Mouse (Mus musculus): ENCODE results near the gene 2010111I01Rik.
"Not testable (repeated sequence)": the region's sequence is repeated elsewhere in the genome, so short reads cannot be mapped to it uniquely, and the experiment has no call there.

Gene 2010111I01Rik

GRCm38 (mm10) chr13:62964640-62965311, at the start of gene 2010111I01Rik:
TSS of gene 2010111I01Rik (plus strand) at chr13:62964893.
- Histone ChIP-seq H3K36me3 (ENCODE audit: control insufficient read depth, insufficient read depth, low read length, poor library complexity, severe bottlenecking) (no peaks in the 10 kb centered on the region), H3K27me3 (ENCODE audit: control insufficient read depth, insufficient read depth, low read length, poor library complexity, severe bottlenecking) (no peaks in the 10 kb centered on the region)
- DNase-seq (ENCODE audit: low read depth, low spot score), result peak; percentile 99

GRCm38 (mm10) chr13:62916675-62917074, 48.0 kb upstream of the 2010111I01Rik start:
- DNase-seq (ENCODE audit: low read depth, low spot score), result no peak
- Histone ChIP-seq H3K36me3 (ENCODE audit: control insufficient read depth, insufficient read depth, low read length, poor library complexity, severe bottlenecking) (no peaks in the 10 kb centered on the region), H3K27me3 (ENCODE audit: control insufficient read depth, insufficient read depth, low read length, poor library complexity, severe bottlenecking) (no peaks in the 10 kb centered on the region)

- DNase-seq (ENCODE audit: low read depth, low spot score), result no peak
- Histone ChIP-seq H3K36me3 (ENCODE audit: control insufficient read depth, insufficient read depth, low read length, poor library complexity, severe bottlenecking) (no peaks in the 10 kb centered on the region), H3K27me3 (ENCODE audit: control insufficient read depth, insufficient read depth, low read length, poor library complexity, severe bottlenecking) (no peaks in the 10 kb centered on the region)
These were observed 47.1 kb upstream of the 2010111I01Rik start for GRCm38 (mm10) chr13:62917416-62918110.

GRCm38 (mm10) chr13:62919647-62920341, 44.9 kb upstream of the 2010111I01Rik start:
- DNase-seq (ENCODE audit: low read depth, low spot score), result peak; percentile 78
- Histone ChIP-seq H3K36me3 (ENCODE audit: control insufficient read depth, insufficient read depth, low read length, poor library complexity, severe bottlenecking) (no peaks in the 10 kb centered on the region), H3K27me3 (ENCODE audit: control insufficient read depth, insufficient read depth, low read length, poor library complexity, severe bottlenecking) (no peaks in the 10 kb centered on the region)

- no peak for DNase-seq (ENCODE audit: low read depth, low spot score)
- H3K27me3 ChIP-seq (ENCODE audit: control insufficient read depth, insufficient read depth, low read length, poor library complexity, severe bottlenecking), result no peaks in the 10 kb centered on the region
- H3K36me3 ChIP-seq (ENCODE audit: control insufficient read depth, insufficient read depth, low read length, poor library complexity, severe bottlenecking), result no peaks in the 10 kb centered on the region
These were observed 42.0 kb upstream of the 2010111I01Rik start for GRCm38 (mm10) chr13:62922645-62923044.

GRCm38 (mm10) chr13:62923182-62923581, 41.5 kb upstream of the 2010111I01Rik start:
- no peak for DNase-seq (ENCODE audit: low read depth, low spot score)
- no peaks in the 10 kb centered on the region for H3K36me3 ChIP-seq (ENCODE audit: control insufficient read depth, insufficient read depth, low read length, poor library complexity, severe bottlenecking)

GRCm38 (mm10) chr13:62926479-62926878, 38.2 kb upstream of the 2010111I01Rik start:
- Histone ChIP-seq H3K36me3 (ENCODE audit: control insufficient read depth, insufficient read depth, low read length, poor library complexity, severe bottlenecking) (no peaks in the 10 kb centered on the region), H3K27me3 (ENCODE audit: control insufficient read depth, insufficient read depth, low read length, poor library complexity, severe bottlenecking) (no peaks in the 10 kb centered on the region)
- DNase-seq (ENCODE audit: low read depth, low spot score), result peak; percentile 37

More at GRCm38 (mm10) chr13:62923182-62923581, 41.5 kb upstream of the 2010111I01Rik start:
- H3K27me3 ChIP-seq (ENCODE audit: control insufficient read depth, insufficient read depth, low read length, poor library complexity, severe bottlenecking), result no peaks in the 10 kb centered on the region

- no peak for DNase-seq (ENCODE audit: low read depth, low spot score)
- Histone ChIP-seq H3K36me3 (ENCODE audit: control insufficient read depth, insufficient read depth, low read length, poor library complexity, severe bottlenecking) (no peaks in the 10 kb centered on the region), H3K27me3 (ENCODE audit: control insufficient read depth, insufficient read depth, low read length, poor library complexity, severe bottlenecking) (no peaks in the 10 kb centered on the region)
These were observed 37.2 kb upstream of the 2010111I01Rik start for GRCm38 (mm10) chr13:62927470-62927869.

GRCm38 (mm10) chr13:62929144-62929543, 35.5 kb upstream of the 2010111I01Rik start:
- DNase-seq (ENCODE audit: low read depth, low spot score), result not testable (repeated sequence)

GRCm38 (mm10) chr13:62929766-62930389, 34.8 kb upstream of the 2010111I01Rik start:
- no peaks in the 10 kb centered on the region for H3K36me3 ChIP-seq (ENCODE audit: control insufficient read depth, insufficient read depth, low read length, poor library complexity, severe bottlenecking)
- no peaks in the 10 kb centered on the region for H3K27me3 ChIP-seq (ENCODE audit: control insufficient read depth, insufficient read depth, low read length, poor library complexity, severe bottlenecking)
- no peak for DNase-seq (ENCODE audit: low read depth, low spot score)

More at GRCm38 (mm10) chr13:62929144-62929543, 35.5 kb upstream of the 2010111I01Rik start:
- not testable (repeated sequence) for H3K27me3 ChIP-seq (ENCODE audit: control insufficient read depth, insufficient read depth, low read length, poor library complexity, severe bottlenecking); H3K36me3 ChIP-seq (ENCODE audit: control insufficient read depth, insufficient read depth, low read length, poor library complexity, severe bottlenecking)

- DNase-seq (ENCODE audit: low read depth, low spot score), result no peak
These were observed 32.2 kb upstream of the 2010111I01Rik start for GRCm38 (mm10) chr13:62932452-62932851.

GRCm38 (mm10) chr13:62939371-62939770, 25.3 kb upstream of the 2010111I01Rik start:
- H3K27me3 ChIP-seq (ENCODE audit: control insufficient read depth, insufficient read depth, low read length, poor library complexity, severe bottlenecking), result no peaks in the 10 kb centered on the region
- H3K36me3 ChIP-seq (ENCODE audit: control insufficient read depth, insufficient read depth, low read length, poor library complexity, severe bottlenecking), result no peaks in the 10 kb centered on the region
- no peak for DNase-seq (ENCODE audit: low read depth, low spot score)

More at GRCm38 (mm10) chr13:62932452-62932851, 32.2 kb upstream of the 2010111I01Rik start:
- H3K36me3 ChIP-seq (ENCODE audit: control insufficient read depth, insufficient read depth, low read length, poor library complexity, severe bottlenecking), result no peaks in the 10 kb centered on the region
- H3K27me3 ChIP-seq (ENCODE audit: control insufficient read depth, insufficient read depth, low read length, poor library complexity, severe bottlenecking), result no peaks in the 10 kb centered on the region

GRCm38 (mm10) chr13:62939797-62940196, 24.9 kb upstream of the 2010111I01Rik start:
- H3K36me3 ChIP-seq (ENCODE audit: control insufficient read depth, insufficient read depth, low read length, poor library complexity, severe bottlenecking), result no peaks in the 10 kb centered on the region
- no peak for DNase-seq (ENCODE audit: low read depth, low spot score)
- no peaks in the 10 kb centered on the region for H3K27me3 ChIP-seq (ENCODE audit: control insufficient read depth, insufficient read depth, low read length, poor library complexity, severe bottlenecking)

- DNase-seq (ENCODE audit: low read depth, low spot score), result no peak
- H3K36me3 ChIP-seq (ENCODE audit: control insufficient read depth, insufficient read depth, low read length, poor library complexity, severe bottlenecking), result no peaks in the 10 kb centered on the region
- no peaks in the 10 kb centered on the region for H3K27me3 ChIP-seq (ENCODE audit: control insufficient read depth, insufficient read depth, low read length, poor library complexity, severe bottlenecking)
These were observed 24.0 kb upstream of the 2010111I01Rik start for GRCm38 (mm10) chr13:62940721-62941120.

All from splenic B cell, adult 2 months (primary cell).